Mouse (Mus musculus) midbrain, postnatal 0 days (tissue): ENCODE measurements around the gene Vamp5. TPM values are rescaled to one million over a fixed set of nuclear protein-coding genes. Genes with fewer than 3 reads are reported as not detected.

Source experiments
- ATAC-seq: fragments of 200-750 bp; cut with Nextera tagmentation; 2 replicates; pipeline ENCODE4 v1.8.0; 2017; ENCODE audit warnings: moderate number of reproducible peaks, mild to moderate bottlenecking, moderate TSS enrichment, moderate library complexity; ENCODE audit not compliant: low FRiP score
- DNase-seq: peaks from one replicate; pipeline ENCODE4 v3.0.0-alpha.2; 2015; ENCODE audit warnings: low spot score
- H3K27ac ChIP-seq: fragments of 300-500 bp; sonication (generic); 2 replicates; pipeline ENCODE4 v1.5.1; 2014; ENCODE audit warnings: low read depth, mild to moderate bottlenecking, low read length, mixed read lengths
- H3K27me3 ChIP-seq: fragments of 300-500 bp; sonication (generic); 2 replicates; pipeline ENCODE4 v1.6.1; 2014; ENCODE audit warnings: low read length, control low read depth, mixed read lengths; ENCODE audit not compliant: insufficient read depth
- H3K36me3 ChIP-seq: fragments of 300-500 bp; sonication (generic); 2 replicates; pipeline ENCODE4 v1.6.1; 2014; ENCODE audit warnings: low read length, control low read depth, mixed read lengths; ENCODE audit not compliant: insufficient read depth
- H3K4me1 ChIP-seq: fragments of 300-500 bp; sonication (generic); 2 replicates; pipeline ENCODE4 v1.6.1; 2014; ENCODE audit warnings: mild to moderate bottlenecking, control low read depth, antibody characterized with exemption, low read length, mixed read lengths; ENCODE audit not compliant: insufficient read depth
- H3K4me2 ChIP-seq: fragments of 300-500 bp; sonication (generic); 2 replicates; pipeline ENCODE4 v1.6.1; 2014; ENCODE audit warnings: low read depth, mild to moderate bottlenecking, low read length, mixed read lengths; ENCODE audit not compliant: poor library complexity, severe bottlenecking
- H3K4me3 ChIP-seq: fragments of 300-500 bp; sonication (generic); 2 replicates; pipeline ENCODE4 v1.5.1; 2014; ENCODE audit warnings: low read depth, mild to moderate bottlenecking, low read length, moderate library complexity
- H3K9ac ChIP-seq: fragments of 300-500 bp; sonication (generic); replicated peaks from 2 replicates; pipeline ENCODE4 v1.6.1; 2014; ENCODE audit warnings: mild to moderate bottlenecking, low read length, moderate library complexity, mixed read lengths; ENCODE audit not compliant: poor library complexity, severe bottlenecking
- H3K9me3 ChIP-seq: fragments of 300-500 bp; sonication (generic); 2 replicates; pipeline ENCODE4 v1.6.1; 2016; ENCODE audit warnings: low read length, control low read depth
- CTCF ChIP-seq: IDR thresholded peaks from 2 replicates; pipeline ENCODE4 v1.5.1; 2016; ENCODE audit warnings: antibody characterized with exemption, mild to moderate bottlenecking
- WGBS: fragments of 180-500 bp; shearing (Covaris S2); extraction: QIAGEN DNeasy Blood & Tissue Kit; methylation state at CpG from one replicate; pipeline ENCODE4 v1.1.7; 2014; 5-methylcytosine and 5-hydroxymethylcytosine counted together
- polyA plus RNA-seq: library from polyadenylated mRNA; unstranded; fragments of >200 nt; fragmentation: Nextera tagmentation; extraction: Ambion mirVana; gene quantifications from 2 replicates; pipeline ENCODE4 v1.2.1, GENCODE M21; 2015
- total RNA-seq: library from RNA; depleted of rRNA; stranded (reverse); fragments of >200 nt; gene quantifications from 2 replicates; pipeline ENCODE4 v1.2.3, GENCODE M21; 2014

Vamp5 gene
- total and polyA plus RNA-seq, 2 experiments from 2014 or later: 6.5 to 14.4 TPM

- Histone ChIP-seq H3K4me1 (peaks cover 13% of the 10 kb centered on the region; the same call in 1 of the 2 replicates), H3K9me3 (no peaks in the 10 kb centered on the region), H3K9ac (no peak overlapping the region), H3K27ac (no peak overlapping the region), H3K36me3 (peaks cover 18% of the 10 kb centered on the region), H3K4me2 (peak overlapping the region; percentile 85), H3K27me3 (no peaks in the 10 kb centered on the region), H3K4me3 (peak overlapping the region; percentile 62; the same call in 1 of the 2 replicates)
- TF ChIP-seq CTCF: no peak
- WGBS: 72% methylated on average over 10 of the region's 10 CpGs
- ATAC-seq (no peak), DNase-seq (no peak)
Observed at GRCm38 (mm10) chr6:72348411-72348810, 31.9 kb downstream of the Vamp5 start.

DNA sequence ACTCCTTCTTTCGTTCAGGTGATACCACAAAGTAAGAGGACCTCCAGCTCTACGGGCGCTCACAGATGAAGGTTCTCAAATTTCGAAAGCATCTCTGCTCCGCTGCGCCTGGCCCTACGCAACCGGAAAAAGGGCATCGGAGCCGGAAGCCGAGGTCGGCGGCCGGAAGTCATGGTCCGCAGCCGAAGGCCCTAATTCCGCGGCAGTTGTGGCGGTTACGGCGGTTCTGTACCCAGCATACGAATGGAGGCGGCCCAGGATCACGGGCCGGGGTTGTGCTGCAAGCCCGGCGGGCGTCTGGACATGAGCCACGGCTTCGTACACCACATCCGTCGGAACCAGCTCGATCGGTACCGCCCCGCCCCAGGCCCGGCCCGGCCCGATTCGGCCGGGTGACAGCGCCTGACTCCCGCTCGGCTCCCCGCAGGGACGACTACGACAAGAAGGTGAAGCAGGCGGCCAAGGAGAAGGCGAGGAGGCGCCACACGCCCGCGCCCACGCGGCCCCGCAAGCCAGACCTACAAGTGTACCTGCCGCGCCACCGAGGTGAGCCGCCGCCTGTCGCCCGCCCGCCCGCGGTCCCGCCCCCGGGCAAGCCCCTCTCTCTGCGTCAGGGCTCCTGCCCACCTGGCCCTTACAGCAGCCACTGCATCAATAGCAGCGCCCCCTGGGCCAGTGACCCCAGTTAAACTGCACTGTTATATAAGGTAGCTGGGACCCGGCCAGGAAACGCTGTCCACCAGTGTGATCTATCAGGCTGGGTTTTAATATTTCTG lies 32.9 kb downstream of the Vamp5 start, which contains the start of gene 0610030E20Rik:
Gene 0610030E20Rik (plus strand): TSS at position 152 of the 776 bp plus-strand sequence.
- Histone ChIP-seq H3K4me2 (peak within 1 kb of the TSS; percentile 85), H3K27ac (peak within 1 kb of the TSS; percentile 84), H3K9ac (peak within 1 kb of the TSS; percentile 96), H3K4me3 (peak within 1 kb of the TSS; percentile 62), H3K9me3 (no peaks in the 10 kb centered on the region), H3K27me3 (no peaks in the 10 kb centered on the region), H3K4me1 (peaks cover 13% of the 10 kb centered on the region; the same call in 1 of the 2 replicates), H3K36me3 (peaks cover 18% of the 10 kb centered on the region)
- peak; percentile 45 for TF ChIP-seq CTCF
- DNase-seq (peak; percentile 77), ATAC-seq (peak; percentile 55)
- WGBS: under 1% methylated on average over 49 of the region's 72 CpGs

- TF ChIP-seq CTCF: no peak
- 89% methylated on average over 4 of the region's 4 CpGs for WGBS
- Histone ChIP-seq H3K4me3 (no peak overlapping the region), H3K9me3 (no peaks in the 10 kb centered on the region), H3K27me3 (no peaks in the 10 kb centered on the region), H3K36me3 (peaks cover 15% of the 10 kb centered on the region), H3K27ac (no peak overlapping the region), H3K9ac (no peak overlapping the region), H3K4me2 (peak overlapping the region; percentile 85; the same call in 1 of the 2 replicates), H3K4me1 (peaks cover 13% of the 10 kb centered on the region; the same call in 1 of the 2 replicates)
- DNase-seq: no peak
- no peak for ATAC-seq
Observed at GRCm38 (mm10) chr6:72346261-72346660, 34.0 kb downstream of the Vamp5 start.

GRCm38 (mm10) chr6:72345633-72346032 lies 34.6 kb downstream of the Vamp5 start:
- Histone ChIP-seq H3K9me3 (no peaks in the 10 kb centered on the region), H3K9ac (no peak overlapping the region), H3K4me2 (peak overlapping the region; percentile 89), H3K27me3 (no peaks in the 10 kb centered on the region), H3K4me1 (peaks cover 13% of the 10 kb centered on the region; the same call in 1 of the 2 replicates), H3K36me3 (peaks cover 12% of the 10 kb centered on the region), H3K27ac (no peak overlapping the region), H3K4me3 (peak overlapping the region; percentile 88)
- DNase-seq (no peak), ATAC-seq (no peak)
- 49% methylated on average over 6 of the region's 6 CpGs for WGBS
- no peak for TF ChIP-seq CTCF

DNA sequence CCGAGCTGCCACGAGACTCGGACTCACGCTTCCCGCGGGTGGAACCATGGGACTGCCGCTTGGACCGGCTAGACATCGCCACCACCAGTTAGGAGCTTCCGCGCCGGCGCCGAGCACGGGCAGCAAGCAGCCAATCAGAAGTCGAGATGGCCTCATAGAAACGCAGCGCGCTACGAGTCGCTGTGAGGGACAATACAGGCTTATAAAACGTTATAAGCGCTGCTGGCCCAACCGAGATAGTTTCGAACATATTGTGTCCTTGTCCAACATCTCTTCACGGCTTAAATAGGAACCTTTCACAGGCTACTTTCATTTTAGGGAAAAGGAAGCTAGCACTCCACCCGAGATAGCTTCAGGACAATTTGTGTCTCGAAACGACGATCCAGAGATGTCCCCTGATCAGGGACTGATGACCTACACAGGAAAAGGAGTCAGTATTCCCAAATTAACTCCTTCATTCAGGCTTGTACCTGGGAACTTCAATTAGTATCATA lies 35.1 kb downstream of the Vamp5 start, which contains the start of gene Usp39:
Gene Usp39 (minus strand): TSS at position 111 of the 494 bp plus-strand sequence.
- H3K27me3 ChIP-seq: no peaks in the 10 kb centered on the region
- peak; percentile 86 for ATAC-seq
- peak; percentile 24 for TF ChIP-seq CTCF
- peaks cover 10% of the 10 kb centered on the region for H3K36me3 ChIP-seq
- H3K27ac ChIP-seq: peak within 1 kb of the TSS; percentile 62
- under 1% methylated on average over 30 of the region's 30 CpGs for WGBS
- H3K9ac ChIP-seq: peak within 1 kb of the TSS; percentile 80
- peak within 1 kb of the TSS; percentile 89 for H3K4me2 ChIP-seq
- peak within 1 kb of the TSS; percentile 88 for H3K4me3 ChIP-seq
- no peaks in the 10 kb centered on the region for H3K9me3 ChIP-seq
- peak; percentile 98 for DNase-seq
- peaks cover 13% of the 10 kb centered on the region; the same call in 1 of the 2 replicates for H3K4me1 ChIP-seq
